Mouse (Mus musculus): ENCODE measurements at regions not wholly inside any gene's neighbourhood (a gene's known extent, or its start where the extent isn't known, plus 50 kb on each side); places are given as distances from the start of the nearest gene placed in this dataset.

GRCm38 (mm10) chr4:54460596-54460995 is 484.3 kb upstream of the Zfp462 start:
- no peak for DNase-seq

- no peak for DNase-seq
Observed at GRCm38 (mm10) chr4:54469176-54469575, 475.7 kb upstream of the Zfp462 start.

- peak; percentile 53 for DNase-seq
Observed at GRCm38 (mm10) chr4:54470022-54471008, 474.5 kb upstream of the Zfp462 start.

- no peak for DNase-seq
Observed at GRCm38 (mm10) chr4:54471009-54471408, 473.8 kb upstream of the Zfp462 start.

GRCm38 (mm10) chr4:54481766-54482165 is 463.1 kb upstream of the Zfp462 start:
- no peak for DNase-seq

GRCm38 (mm10) chr4:54493074-54493473 is 451.8 kb upstream of the Zfp462 start:
- DNase-seq: no peak

GRCm38 (mm10) chr4:54497312-54497994 is 447.4 kb upstream of the Zfp462 start:
- DNase-seq: no peak

- no peak for DNase-seq
Observed at GRCm38 (mm10) chr4:54515934-54516333, 428.9 kb upstream of the Zfp462 start.

GRCm38 (mm10) chr4:54523283-54523682 is 421.6 kb upstream of the Zfp462 start:
- no peak for DNase-seq

- DNase-seq: no peak
Observed at GRCm38 (mm10) chr4:54526003-54526586, 418.8 kb upstream of the Zfp462 start.

- DNase-seq: peak; percentile 25
Observed at GRCm38 (mm10) chr4:54527660-54528059, 417.2 kb upstream of the Zfp462 start.

- no peak for DNase-seq
Observed at GRCm38 (mm10) chr4:54531739-54532138, 413.1 kb upstream of the Zfp462 start.

GRCm38 (mm10) chr4:54533846-54534245 is 411.0 kb upstream of the Zfp462 start:
- peak; percentile 26 for DNase-seq

GRCm38 (mm10) chr4:54552864-54553618 is 391.8 kb upstream of the Zfp462 start:
- no peak for DNase-seq

GRCm38 (mm10) chr4:54563075-54563474 is 381.8 kb upstream of the Zfp462 start:
- DNase-seq: no peak

- DNase-seq: no peak
Observed at GRCm38 (mm10) chr4:54573185-54573584, 371.7 kb upstream of the Zfp462 start.

GRCm38 (mm10) chr4:54587197-54587596 is 357.7 kb upstream of the Zfp462 start:
- no peak for DNase-seq

GRCm38 (mm10) chr4:54588704-54589103 is 356.1 kb upstream of the Zfp462 start:
- DNase-seq: no peak

GRCm38 (mm10) chr4:54601671-54602512 is 343.0 kb upstream of the Zfp462 start:
- no peak for DNase-seq

- DNase-seq: no peak
Observed at GRCm38 (mm10) chr4:54602513-54603205, 342.2 kb upstream of the Zfp462 start.

- no peak for DNase-seq
Observed at GRCm38 (mm10) chr4:54610101-54610500, 334.7 kb upstream of the Zfp462 start.

Data from right cerebral cortex, postnatal 14 days (tissue).